Mouse (Mus musculus) erythroblast, adult 5-6 weeks (primary cell): ENCODE results near the gene Nelfcd. TPM values are rescaled to one million over a fixed set of nuclear protein-coding genes. Genes with fewer than 3 reads are reported as not detected.

Source experiments
- ATAC-seq: replicated peaks from 2 replicates; pipeline ENCODE4 v1.8.0; 2016; ENCODE audit warnings: moderate number of reproducible peaks, mild to moderate bottlenecking, moderate TSS enrichment, inconsistent platforms; ENCODE audit not compliant: poor library complexity, low FRiP score, severe bottlenecking
- total RNA-seq, 2 experiments: library from RNA; stranded (forward) in 1 of 2; stranded (reverse) in 1 of 2; fragments of 150-400 nt in 1 of 2; fragments of 200-764, 138-1000 nt in 1 of 2; gene quantifications; 2 replicates each; pipeline versions ENCODE4 v1.2.3 to v1.2.4; 2015 to 2017; ENCODE audit warnings: low replicate concordance in 2 of 2

The Nelfcd gene
- total RNA-seq, 2 experiments from 2014 or later: 6.9 to 26.9 TPM

GRCm38 (mm10) chr2:174470333-174470732 lies 54.7 kb downstream of the Nelfcd start:
- no peak for ATAC-seq

GRCm38 (mm10) chr2:174470786-174471405 lies 55.3 kb downstream of the Nelfcd start:
- no peak for ATAC-seq

GRCm38 (mm10) chr2:174472407-174472806 lies 56.8 kb downstream of the Nelfcd start:
- peak; percentile 28 for ATAC-seq

- peak; percentile 87 for ATAC-seq
These were observed 57.4 kb downstream of the Nelfcd start, which contains the start of gene Prelid3b for GRCm38 (mm10) chr2:174472818-174473549. Prelid3b (minus strand) TSS chr2:174473081.

- no peak for ATAC-seq
These were observed 57.9 kb downstream of the Nelfcd start for GRCm38 (mm10) chr2:174473550-174473927.

Other genes with a start within 250 kb of the Nelfcd start
- gene Gnas, start 131.5 kb upstream of the Nelfcd start, total RNA-seq (2015; ENCODE audit: low replicate concordance): 236 and 242 TPM in 2 replicates
- 156 and 162 TPM in 2 replicates for gene Gnas, start 131.5 kb upstream of the Nelfcd start, total RNA-seq (2017; ENCODE audit: low replicate concordance)
- gene Gm20721, start 69.1 kb upstream of the Nelfcd start, total RNA-seq (2015; ENCODE audit: low replicate concordance): not detected in 2 replicates
- gene Gm20721, start 69.1 kb upstream of the Nelfcd start, total RNA-seq (2017; ENCODE audit: low replicate concordance): 0.43 and 8.5 TPM in 2 replicates
- gene Ctsz, start 23.2 kb downstream of the Nelfcd start, total RNA-seq (2015; ENCODE audit: low replicate concordance): 16.7 and 43.5 TPM in 2 replicates
- gene Ctsz, start 23.2 kb downstream of the Nelfcd start, total RNA-seq (2017; ENCODE audit: low replicate concordance): 51.3 and 55.3 TPM in 2 replicates
- not detected in 2 replicates for gene Tubb1, start 34.9 kb downstream of the Nelfcd start, total RNA-seq (2015; ENCODE audit: low replicate concordance)
- 1.1 TPM in 2 replicates for gene Tubb1, start 34.9 kb downstream of the Nelfcd start, total RNA-seq (2017; ENCODE audit: low replicate concordance)
- gene Atp5e, start 48.3 kb downstream of the Nelfcd start, total RNA-seq (2015; ENCODE audit: low replicate concordance): 128 and 133 TPM in 2 replicates
- gene Atp5e, start 48.3 kb downstream of the Nelfcd start, total RNA-seq (2017; ENCODE audit: low replicate concordance): 99.0 and 117 TPM in 2 replicates
- 30.3 and 40.0 TPM in 2 replicates for gene Prelid3b, start 57.3 kb downstream of the Nelfcd start, total RNA-seq (2015; ENCODE audit: low replicate concordance)
- 44.6 and 48.1 TPM in 2 replicates for gene Prelid3b, start 57.3 kb downstream of the Nelfcd start, total RNA-seq (2017; ENCODE audit: low replicate concordance)
- gene Zfp831, start 227.7 kb downstream of the Nelfcd start, total RNA-seq (2015; ENCODE audit: low replicate concordance): 0.58 and 1.7 TPM in 2 replicates
- gene Zfp831, start 227.7 kb downstream of the Nelfcd start, total RNA-seq (2017; ENCODE audit: low replicate concordance): 0.42 and 1.1 TPM in 2 replicates